Mouse (Mus musculus) olfactory bulb, adult 2 months (tissue): ENCODE measurements around the gene Gm8126.
"Not testable (repeated sequence)": the region's sequence is repeated elsewhere in the genome, so short reads cannot be mapped to it uniquely, and the experiment has no call there.

Experiments
- CTCF ChIP-seq: fragments of 200-500 bp; IDR thresholded peaks from 2 replicates; pipeline ENCODE4 v1.5.1; 2012; ENCODE audit warnings: low read depth, mild to moderate bottlenecking, low read length, moderate library complexity; ENCODE audit not compliant: insufficient read depth
- POLR2A ChIP-seq: fragments of 200-500 bp; IDR thresholded peaks from 2 replicates; pipeline ENCODE4 v1.6.1; 2012; ENCODE audit warnings: mild to moderate bottlenecking, low read depth, low read length, moderate library complexity; ENCODE audit not compliant: insufficient read depth

- TF ChIP-seq CTCF, POLR2A: not testable (repeated sequence)
Measured at GRCm38 (mm10) chr14:43235204-43235603, 23.2 kb upstream of the Gm8126 start, which contains the start of gene Gm8122.
